Mouse (Mus musculus): ENCODE measurements around the gene Nlk. TPM values are rescaled to one million over a fixed set of nuclear protein-coding genes. Genes with fewer than 3 reads are reported as not detected.
A peak's percentile ranks its signal among the peaks of the same experiment; 100 is the strongest.
"Not testable (repeated sequence)": the region's sequence is repeated elsewhere in the genome, so short reads cannot be mapped to it uniquely, and the experiment has no call there.

Gene Nlk
- polyA plus RNA-seq, 1 experiment from 2014 or later, result 33.9 TPM

DNA sequence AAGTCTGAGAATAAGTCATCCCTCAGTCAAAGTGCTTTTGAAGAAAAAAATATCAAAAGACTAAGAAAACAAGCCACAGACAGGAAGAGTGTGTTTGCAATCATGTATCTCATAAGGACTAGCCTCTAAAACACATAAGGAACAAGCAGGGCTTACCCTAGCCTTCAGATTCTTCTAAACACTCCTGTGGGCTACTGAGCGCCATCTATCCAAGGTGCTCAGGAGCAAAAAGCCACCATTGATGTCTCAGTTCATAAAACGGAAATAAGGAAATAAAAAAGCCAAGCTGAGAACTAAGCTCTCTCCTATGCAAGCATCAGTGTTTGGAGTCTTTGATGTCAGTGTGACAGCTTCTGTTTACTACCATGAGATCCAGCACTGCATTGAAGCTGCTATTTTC lies 18.4 kb downstream of the Nlk start:
- H3K36me3 ChIP-seq, result peaks cover 11% of the 10 kb centered on the region; the same call in 1 of the 2 replicates
- H3K27me3 ChIP-seq, result no peaks in the 10 kb centered on the region
- H3K9ac ChIP-seq, result no peak overlapping the region
- ATAC-seq (ENCODE audit: low read depth), result no peak
- H3K27ac ChIP-seq (replicated peaks), result no peak overlapping the region
- H3K4me1 ChIP-seq (replicated peaks), result peaks cover 6% of the 10 kb centered on the region; the same call in 1 of the 2 replicates
- no peak overlapping the region for H3K4me3 ChIP-seq
- no peaks in the 10 kb centered on the region for H3K9me3 ChIP-seq
- 72% methylated on average over 2 of the region's 2 CpGs for WGBS
- no peak overlapping the region for H3K4me2 ChIP-seq

DNA sequence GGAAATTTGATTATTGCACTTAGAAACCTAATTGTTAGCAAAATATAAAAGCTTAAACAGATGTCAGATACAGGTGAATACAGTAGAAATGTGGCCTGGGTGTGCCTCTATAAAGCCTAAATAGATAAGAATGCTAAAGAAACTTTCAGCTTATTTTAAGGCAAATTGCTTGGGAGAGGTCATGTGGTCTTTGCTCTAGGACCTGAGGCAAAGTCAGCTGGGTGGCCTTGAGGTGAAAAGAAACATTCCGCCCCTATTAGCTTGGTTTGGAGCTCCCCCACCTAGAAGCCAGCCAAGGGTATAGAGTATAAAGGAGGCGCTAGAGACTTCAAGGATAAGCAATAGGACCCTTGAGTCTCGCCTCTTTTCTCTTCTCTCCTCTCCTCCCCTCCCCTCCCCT lies 28.5 kb downstream of the Nlk start:
- no peaks in the 10 kb centered on the region for H3K36me3 ChIP-seq
- no peak overlapping the region for H3K4me2 ChIP-seq
- H3K9me3 ChIP-seq, result no peaks in the 10 kb centered on the region
- 36% methylated on average over 3 of the region's 3 CpGs for WGBS
- no peak overlapping the region for H3K4me3 ChIP-seq
- no peak for ATAC-seq (ENCODE audit: low read depth)
- no peak overlapping the region for H3K9ac ChIP-seq
- H3K27ac ChIP-seq (replicated peaks), result no peak overlapping the region
- peaks cover 12% of the 10 kb centered on the region for H3K4me1 ChIP-seq (replicated peaks)
- no peaks in the 10 kb centered on the region for H3K27me3 ChIP-seq

DNA sequence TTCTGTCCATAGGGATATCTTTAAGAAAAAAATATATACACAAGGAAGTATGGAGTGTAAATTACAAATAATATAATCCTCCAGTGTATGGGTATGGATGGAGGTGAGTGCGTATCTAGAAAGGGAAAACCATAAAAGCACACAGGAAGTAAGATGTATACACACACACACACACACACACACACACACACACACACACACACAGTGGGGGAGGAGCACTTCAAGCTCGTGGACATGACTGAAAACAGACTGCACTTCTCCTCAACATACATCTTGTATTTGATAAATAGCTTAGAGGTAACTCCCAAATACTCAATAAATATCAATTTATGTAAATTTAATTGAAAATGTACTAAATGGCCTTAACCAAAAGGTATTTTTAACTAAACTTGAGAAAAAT lies 32.3 kb downstream of the Nlk start:
- H3K4me2 ChIP-seq, result no peak overlapping the region
- H3K27me3 ChIP-seq, result no peaks in the 10 kb centered on the region
- no peaks in the 10 kb centered on the region for H3K9me3 ChIP-seq
- H3K4me1 ChIP-seq (replicated peaks), result peaks cover 4% of the 10 kb centered on the region; the same call in 1 of the 2 replicates
- WGBS, result 64% methylated on average over 2 of the region's 2 CpGs
- no peak overlapping the region for H3K27ac ChIP-seq (replicated peaks)
- H3K4me3 ChIP-seq, result no peak overlapping the region
- no peak for ATAC-seq (ENCODE audit: low read depth)
- H3K36me3 ChIP-seq, result no peaks in the 10 kb centered on the region
- H3K9ac ChIP-seq, result no peak overlapping the region

DNA sequence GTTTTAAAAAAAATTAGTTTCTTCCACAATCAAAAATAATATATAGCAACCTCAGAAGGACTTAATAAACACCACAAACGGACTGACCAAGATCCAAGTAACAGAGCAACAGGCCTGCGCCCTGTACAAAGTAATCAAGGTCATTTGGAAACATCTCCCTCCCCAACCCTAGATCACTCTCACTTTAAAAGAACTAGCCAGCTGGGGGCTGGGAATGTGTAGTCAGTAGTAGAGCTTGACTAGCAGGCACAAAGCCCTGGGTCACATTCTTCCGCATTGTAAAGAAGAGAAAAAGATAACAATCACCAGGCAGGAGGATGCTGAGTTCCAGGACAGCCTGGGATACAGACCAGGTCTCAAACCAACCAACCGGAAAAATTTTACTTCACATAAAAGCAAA lies 33.3 kb downstream of the Nlk start:
- Histone ChIP-seq H3K4me3 (no peak overlapping the region), H3K27ac (replicated peaks) (no peak overlapping the region), H3K9me3 (no peaks in the 10 kb centered on the region), H3K4me1 (replicated peaks) (0 out of 2 replicates have a peak, but pooled peaks cover 3% of the 10 kb centered on the region), H3K4me2 (no peak overlapping the region), H3K9ac (no peak overlapping the region), H3K27me3 (no peaks in the 10 kb centered on the region), H3K36me3 (no peaks in the 10 kb centered on the region)
- ATAC-seq (ENCODE audit: low read depth), result no peak
- 64% methylated on average over 4 of the region's 4 CpGs for WGBS

DNA sequence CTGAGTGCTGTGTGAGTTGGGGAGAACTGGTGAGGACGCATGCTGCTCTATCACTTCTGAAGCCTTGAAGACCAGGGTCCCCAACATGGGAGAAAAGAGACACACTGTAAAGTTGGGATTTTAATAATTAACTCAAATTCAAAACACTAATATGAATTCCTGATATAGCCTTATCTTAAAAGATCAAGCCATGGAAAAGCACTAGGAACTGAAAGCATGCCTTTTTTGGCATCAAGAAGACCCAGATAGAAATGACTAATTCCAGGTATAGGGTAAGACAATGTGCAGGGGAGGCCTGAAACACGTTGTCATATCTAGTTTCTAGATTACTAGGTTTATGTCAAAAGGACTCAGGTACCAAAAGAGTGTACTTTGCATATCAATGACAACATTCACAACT lies 48.0 kb downstream of the Nlk start:
- Histone ChIP-seq H3K4me3 (no peak overlapping the region), H3K9ac (no peak overlapping the region), H3K27me3 (no peaks in the 10 kb centered on the region), H3K9me3 (no peaks in the 10 kb centered on the region), H3K4me2 (no peak overlapping the region), H3K4me1 (replicated peaks) (no peaks in the 10 kb centered on the region), H3K36me3 (no peaks in the 10 kb centered on the region), H3K27ac (replicated peaks) (no peak overlapping the region)
- no peak for ATAC-seq (ENCODE audit: low read depth)
- 94% methylated on average over 2 of the region's 2 CpGs for WGBS

GRCm38 (mm10) chr11:78648405-78648804 lies 48.8 kb downstream of the Nlk start:
- H3K36me3 ChIP-seq; H3K27ac ChIP-seq (replicated peaks); H3K9ac ChIP-seq; H3K4me3 ChIP-seq; H3K4me2 ChIP-seq; H3K9me3 ChIP-seq; H3K27me3 ChIP-seq; H3K4me1 ChIP-seq (replicated peaks); ATAC-seq (ENCODE audit: low read depth): not testable (repeated sequence)
- 82% methylated on average over 1 of the region's 1 CpGs for WGBS

DNA sequence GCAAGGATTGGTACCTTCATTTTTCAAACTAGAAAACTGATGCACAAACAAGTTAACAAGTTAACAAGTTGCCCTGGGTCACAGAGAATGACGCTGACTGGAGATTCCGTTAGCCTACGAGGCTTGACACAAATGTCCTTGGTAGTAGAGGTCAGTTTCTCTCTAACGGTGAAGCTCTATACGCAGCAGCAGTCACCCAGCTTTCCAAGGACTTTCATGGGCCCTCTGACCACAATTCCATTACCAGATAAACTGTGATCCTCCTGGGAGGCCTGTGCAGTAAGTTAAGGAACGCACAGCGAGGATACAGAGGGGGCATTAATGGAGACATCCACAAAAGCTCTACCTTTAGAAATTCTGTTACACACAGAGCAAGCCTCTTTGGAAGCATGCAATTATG lies 53.4 kb downstream of the Nlk start:
- Histone ChIP-seq H3K36me3 (no peaks in the 10 kb centered on the region), H3K4me1 (replicated peaks) (peaks cover 21% of the 10 kb centered on the region), H3K9me3 (no peaks in the 10 kb centered on the region), H3K4me2 (no peak overlapping the region), H3K9ac (no peak overlapping the region), H3K27ac (replicated peaks) (no peak overlapping the region), H3K4me3 (no peak overlapping the region), H3K27me3 (no peaks in the 10 kb centered on the region)
- 80% methylated on average over 7 of the region's 7 CpGs for WGBS
- no peak for ATAC-seq (ENCODE audit: low read depth)

GRCm38 (mm10) chr11:78642151-78642550 lies 55.0 kb downstream of the Nlk start:
- no peak overlapping the region for H3K4me3 ChIP-seq
- no peak for ATAC-seq (ENCODE audit: low read depth)
- peak overlapping the region; percentile 59; the same call in 1 of the 2 replicates for H3K27ac ChIP-seq (replicated peaks)
- H3K4me2 ChIP-seq, result no peak overlapping the region
- no peak overlapping the region for H3K9ac ChIP-seq
- 28% methylated on average over 3 of the region's 3 CpGs for WGBS
- H3K4me1 ChIP-seq (replicated peaks), result peaks cover 21% of the 10 kb centered on the region
- peaks cover 2% of the 10 kb centered on the region; the same call in 1 of the 2 replicates for H3K9me3 ChIP-seq
- H3K36me3 ChIP-seq, result peaks cover 2% of the 10 kb centered on the region; the same call in 1 of the 2 replicates
- no peaks in the 10 kb centered on the region for H3K27me3 ChIP-seq

DNA sequence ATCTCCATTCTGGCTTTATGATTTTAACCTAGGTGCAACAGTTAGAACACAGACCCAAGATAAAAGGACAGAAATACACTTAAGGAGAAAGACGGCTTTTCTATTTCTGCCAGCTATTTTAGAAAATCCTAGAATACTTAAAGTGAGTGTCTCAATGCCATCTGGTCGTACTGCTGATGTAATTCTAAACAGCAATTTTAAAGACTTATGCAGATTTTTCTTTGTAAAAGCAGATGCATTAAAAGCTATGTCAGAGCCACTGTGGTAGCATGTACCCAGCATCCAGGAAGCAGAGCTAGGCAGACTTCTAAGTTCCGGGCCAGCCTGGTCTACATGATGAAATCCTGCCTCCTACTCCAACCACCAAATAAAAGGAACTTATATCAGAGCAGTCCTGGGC lies 56.1 kb downstream of the Nlk start:
- ATAC-seq (ENCODE audit: low read depth), result no peak
- H3K27ac ChIP-seq (replicated peaks), result no peak overlapping the region
- 91% methylated on average over 3 of the region's 3 CpGs for WGBS
- no peaks in the 10 kb centered on the region for H3K27me3 ChIP-seq
- H3K36me3 ChIP-seq, result peaks cover 7% of the 10 kb centered on the region; the same call in 1 of the 2 replicates
- H3K9ac ChIP-seq, result no peak overlapping the region
- no peak overlapping the region for H3K4me2 ChIP-seq
- H3K9me3 ChIP-seq, result peaks cover 8% of the 10 kb centered on the region; the same call in 1 of the 2 replicates
- peaks cover 22% of the 10 kb centered on the region for H3K4me1 ChIP-seq (replicated peaks)
- no peak overlapping the region for H3K4me3 ChIP-seq

- H3K36me3 ChIP-seq, result peaks cover 7% of the 10 kb centered on the region; the same call in 1 of the 2 replicates
- ATAC-seq (ENCODE audit: low read depth), result no peak
- no peaks in the 10 kb centered on the region for H3K27me3 ChIP-seq
- H3K4me3 ChIP-seq, result no peak overlapping the region
- WGBS, result 95% methylated on average over 2 of the region's 2 CpGs
- H3K27ac ChIP-seq (replicated peaks), result no peak overlapping the region
- H3K4me1 ChIP-seq (replicated peaks), result 0 out of 2 replicates have a peak, but pooled peaks cover 4% of the 10 kb centered on the region
- H3K9ac ChIP-seq, result no peak overlapping the region
- H3K4me2 ChIP-seq, result no peak overlapping the region
- peaks cover 8% of the 10 kb centered on the region; the same call in 1 of the 2 replicates for H3K9me3 ChIP-seq
Observed at GRCm38 (mm10) chr11:78632782-78633181, 64.4 kb downstream of the Nlk start.

DNA sequence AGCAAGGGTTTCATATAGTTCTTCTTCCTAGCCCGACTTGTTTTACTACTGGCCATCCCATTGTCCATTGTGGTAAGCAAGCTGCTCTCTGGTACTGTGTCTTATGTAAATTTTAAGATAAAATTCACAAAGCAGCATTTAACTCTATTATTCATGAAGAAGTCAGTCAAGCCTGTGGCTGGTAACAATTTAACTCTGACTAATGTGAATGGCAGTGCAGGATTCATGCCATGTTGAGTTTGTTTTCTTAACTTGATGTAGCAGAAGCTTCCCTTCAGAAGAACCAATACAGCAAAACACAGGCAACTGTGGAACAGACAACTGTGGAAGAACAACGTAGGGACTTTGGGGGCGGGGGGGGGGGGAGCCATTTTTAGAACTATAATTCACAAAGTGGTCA lies 68.3 kb downstream of the Nlk start:
- Histone ChIP-seq H3K27ac (replicated peaks) (no peak overlapping the region), H3K9me3 (no peaks in the 10 kb centered on the region), H3K27me3 (no peaks in the 10 kb centered on the region), H3K9ac (no peak overlapping the region), H3K4me1 (replicated peaks) (no peaks in the 10 kb centered on the region), H3K4me3 (no peak overlapping the region), H3K36me3 (0 out of 2 replicates have a peak, but pooled peaks cover 4% of the 10 kb centered on the region), H3K4me2 (no peak overlapping the region)
- ATAC-seq (ENCODE audit: low read depth), result no peak
- 71% methylated on average over 3 of the region's 3 CpGs for WGBS

DNA sequence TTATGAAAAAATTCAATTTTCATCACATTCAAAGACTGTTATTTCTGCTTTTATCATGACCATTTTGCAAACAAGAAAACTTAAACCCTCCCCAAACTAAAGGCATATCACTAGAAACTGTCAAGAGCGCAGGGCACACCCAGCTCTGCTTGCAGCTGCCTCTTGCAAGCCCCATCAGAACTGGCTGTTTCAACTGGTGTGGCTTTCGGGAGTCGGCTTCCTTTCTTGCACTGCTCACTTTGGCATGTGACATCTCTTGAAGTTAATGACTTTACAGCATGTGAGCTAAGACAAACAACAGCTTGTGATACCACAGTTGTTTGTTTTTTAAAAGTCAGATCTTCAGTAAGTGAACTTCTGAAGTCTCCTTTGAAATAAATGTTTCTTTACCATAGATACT lies 72.8 kb downstream of the Nlk start:
- Histone ChIP-seq H3K4me3 (no peak overlapping the region), H3K4me1 (replicated peaks) (no peaks in the 10 kb centered on the region; the same call in 1 of the 2 replicates), H3K27me3 (no peaks in the 10 kb centered on the region), H3K9ac (no peak overlapping the region), H3K4me2 (no peak overlapping the region), H3K9me3 (no peaks in the 10 kb centered on the region), H3K27ac (replicated peaks) (no peak overlapping the region), H3K36me3 (0 out of 2 replicates have a peak, but pooled peaks cover 4% of the 10 kb centered on the region)
- 45% methylated on average over 3 of the region's 3 CpGs for WGBS
- no peak for ATAC-seq (ENCODE audit: low read depth)

- H3K9me3 ChIP-seq, result no peaks in the 10 kb centered on the region
- no peak overlapping the region for H3K27ac ChIP-seq (replicated peaks)
- H3K4me2 ChIP-seq, result no peak overlapping the region
- no peak overlapping the region for H3K9ac ChIP-seq
- H3K4me1 ChIP-seq (replicated peaks), result no peaks in the 10 kb centered on the region; the same call in 1 of the 2 replicates
- H3K4me3 ChIP-seq, result no peak overlapping the region
- no peak for ATAC-seq (ENCODE audit: low read depth)
- H3K36me3 ChIP-seq, result peaks cover 8% of the 10 kb centered on the region; the same call in 1 of the 2 replicates
- no peaks in the 10 kb centered on the region for H3K27me3 ChIP-seq
Observed at GRCm38 (mm10) chr11:78621926-78622325, 75.2 kb downstream of the Nlk start.

Data from neural tube, embryonic 13.5 days (tissue).